Comparison of ENCODE assay signal across 9 mouse cellular contexts in the genomic region with DNA sequence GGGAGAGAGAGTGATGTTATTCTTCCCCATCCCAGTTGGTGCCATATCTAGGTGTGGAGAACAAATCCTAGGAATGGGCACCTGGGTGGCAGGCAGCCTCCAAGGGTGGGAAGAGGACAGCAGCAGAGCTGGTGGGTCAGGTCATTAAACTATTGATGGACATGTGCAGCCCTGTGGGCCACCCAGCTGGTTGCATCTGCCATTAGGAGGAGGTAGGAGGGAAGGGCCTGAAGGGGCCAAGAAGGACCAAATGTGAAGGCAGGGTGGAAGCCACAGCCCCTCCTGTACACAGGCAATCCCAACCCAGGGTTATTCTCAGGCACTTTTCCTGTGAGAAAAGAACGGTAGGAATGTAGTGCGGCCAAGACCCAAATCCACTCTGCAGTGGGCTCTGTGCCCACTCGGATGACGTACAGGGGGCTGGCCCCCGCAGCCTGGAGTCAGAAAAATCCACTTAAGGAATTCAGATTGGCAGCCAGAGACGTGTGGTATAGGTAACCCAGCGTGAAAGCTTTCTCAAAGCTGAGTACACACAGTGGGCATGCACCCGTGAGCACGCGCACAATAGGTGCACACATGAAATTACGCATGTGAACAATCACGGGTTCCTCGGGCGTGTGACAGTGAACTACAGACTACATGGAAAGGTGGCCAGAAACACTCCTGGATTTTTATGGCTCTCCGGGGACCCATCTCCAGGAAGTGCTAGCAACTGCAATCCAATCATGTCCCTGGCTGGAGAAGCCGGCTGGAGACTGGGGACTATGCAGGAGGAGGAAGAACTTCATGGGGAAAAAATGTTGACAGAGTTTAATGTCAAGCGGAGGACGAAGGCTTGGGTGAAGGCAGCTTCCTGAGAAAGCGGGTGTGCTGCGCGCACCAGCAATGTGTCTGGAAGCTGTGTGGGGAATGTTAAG.
DNase-seq lines count a peak whose midpoint lies in the region; ATAC-seq and TF ChIP-seq lines count a peak whose summit lies in the region.
"Had no signal": no experiment of that assay in that cellular context is flagged by ENCODE, and none has a peak within 500 bp of the region (broad histone marks: within the 10 kb centered on the region; RNA-seq: fewer than 3 reads in every experiment).

No protein-coding gene starts in this region.

- H3K36me3 ChIP-seq in heart, adult 2 months (ENCODE audit: control insufficient read depth, insufficient read depth, low read length): no peaks in the 10 kb centered on the region
- peaks cover 5% of the 10 kb centered on the region; the same call in 1 of the 2 replicates for H3K36me3 ChIP-seq in kidney, embryonic 15.5 days
- H3K36me3 ChIP-seq in lung, embryonic 16.5 days (ENCODE audit: control insufficient read depth, insufficient read depth, low read length): no peaks in the 10 kb centered on the region

- ATAC-seq in kidney, embryonic 15.5 days (replicated peaks; ENCODE audit: low FRiP score): peak; percentile 57
- ATAC-seq in lung, embryonic 16.5 days (ENCODE audit: low read depth): peak; percentile 68

- H3K79me2 ChIP-seq in heart, adult 2 months (replicated peaks; ENCODE audit: control insufficient read depth, insufficient read depth, low read length): no peaks in the 10 kb centered on the region; the same call in 1 of the 2 replicates

- 0 out of 2 replicates have a peak overlapping the region, but pooled peaks have one; percentile 2 for H3K27ac ChIP-seq in embryonic fibroblast, embryonic 13.5 days (ENCODE audit: insufficient read depth, low read length)
- H3K27ac ChIP-seq in heart, adult 2 months: peak overlapping the region; percentile 24
- H3K27ac ChIP-seq in kidney, embryonic 15.5 days: peak overlapping the region; percentile 66
- peak overlapping the region; percentile 48 for H3K27ac ChIP-seq in lung, embryonic 16.5 days (ENCODE audit: low read length)

- H3K4me1 ChIP-seq in embryonic fibroblast, embryonic 13.5 days (ENCODE audit: control insufficient read depth, insufficient read depth, low read length): peaks cover 4% of the 10 kb centered on the region; the same call in 1 of the 2 replicates
- peaks cover 18% of the 10 kb centered on the region for H3K4me1 ChIP-seq in heart, adult 2 months (ENCODE audit: control insufficient read depth, insufficient read depth, low read length)
- H3K4me1 ChIP-seq in kidney, embryonic 15.5 days: peaks cover 64% of the 10 kb centered on the region
- H3K4me1 ChIP-seq in lung, embryonic 16.5 days (replicated peaks; ENCODE audit: control insufficient read depth, insufficient read depth, low read length): peaks cover 49% of the 10 kb centered on the region

- 36% methylated on average over 21 of the region's 21 CpGs for WGBS in heart, adult 2 months
- WGBS in kidney, embryonic 15.5 days: 53% methylated on average over 21 of the region's 21 CpGs
- WGBS in lung, embryonic 16.5 days: 58% methylated on average over 21 of the region's 21 CpGs

- H3K9ac ChIP-seq in heart, adult 2 months (ENCODE audit: low read depth, low read length): no peak overlapping the region
- H3K9ac ChIP-seq in kidney, embryonic 15.5 days: no peak overlapping the region
- no peak overlapping the region for H3K9ac ChIP-seq in lung, embryonic 16.5 days (ENCODE audit: low read length)

- TF ChIP-seq CTCF in embryonic fibroblast, embryonic 13.5 days (IDR thresholded peaks at IDR 0.05; ENCODE audit: borderline replicate concordance, insufficient read depth, low read length): no peak
- TF ChIP-seq CTCF in heart, adult 2 months (IDR thresholded peaks at IDR 0.05): no peak

- H3K27me3 ChIP-seq in heart, adult 2 months (ENCODE audit: control insufficient read depth, insufficient read depth, low read length): no peaks in the 10 kb centered on the region
- H3K27me3 ChIP-seq in kidney, embryonic 15.5 days: no peaks in the 10 kb centered on the region
- no peaks in the 10 kb centered on the region for H3K27me3 ChIP-seq in lung, embryonic 16.5 days (ENCODE audit: control insufficient read depth, insufficient read depth, low read depth, low read length)

- TF ChIP-seq EP300 in heart, adult 2 months (IDR thresholded peaks at IDR 0.05; ENCODE audit: insufficient read depth, low read depth, low read length): no peak

- no peaks in the 10 kb centered on the region for H3K9me3 ChIP-seq in kidney, embryonic 15.5 days (replicated peaks)
- H3K9me3 ChIP-seq in lung, embryonic 16.5 days (ENCODE audit: control insufficient read depth, low read length): no peaks in the 10 kb centered on the region

- TF ChIP-seq POLR2A in embryonic fibroblast, embryonic 13.5 days (IDR thresholded peaks at IDR 0.05; ENCODE audit: low read depth, low read length): no peak
- TF ChIP-seq POLR2A in heart, adult 2 months (IDR thresholded peaks at IDR 0.05; ENCODE audit: insufficient read depth, low read depth, low read length): no peak

- no peak overlapping the region for H3K4me2 ChIP-seq in kidney, embryonic 15.5 days
- no peak overlapping the region for H3K4me2 ChIP-seq in lung, embryonic 16.5 days (ENCODE audit: low read depth, low read length)

- no peak overlapping the region for H3K4me3 ChIP-seq in embryonic fibroblast, embryonic 13.5 days (ENCODE audit: insufficient read depth, low read length)
- H3K4me3 ChIP-seq in heart, adult 2 months: no peak overlapping the region
- no peak overlapping the region for H3K4me3 ChIP-seq in kidney, embryonic 15.5 days (replicated peaks)
- no peak overlapping the region for H3K4me3 ChIP-seq in lung, embryonic 16.5 days (ENCODE audit: low read length)

- DNase-seq in heart, adult 2 months: peak; percentile 56 to 58
- DNase-seq in yolk sac, embryonic 10.5 days (ENCODE audit: low spot score): no peak
- no peak for DNase-seq in testis, postnatal 14 days (ENCODE audit: low spot score)
- DNase-seq in frontal cortex, adult 2 months (ENCODE audit: extremely low spot score in 1 of 2, low spot score in 1 of 2): no peak
- DNase-seq in adrenal gland, adult 2 months: no peak
- DNase-seq: thymus, postnatal 14 days had no signal

- intact Hi-C loops in heart, adult 2 months (cut with DNase I): no loop called here

Comparison
In these comparisons a context has a peak if more than half of its experiments do, and no peak if none do; other contexts are left out.
1. H3K27ac ChIP-seq: peak in every context shown above with its lines; median percentile 66 in kidney, embryonic 15.5 days; 48 in lung, embryonic 16.5 days; 24 in heart, adult 2 months; 2 in embryonic fibroblast, embryonic 13.5 days.
2. DNase-seq: peak in heart, adult 2 months (2 of 2); none in yolk sac, embryonic 10.5 days (single experiment), testis, postnatal 14 days (single experiment), frontal cortex, adult 2 months (0 of 2) and adrenal gland, adult 2 months (single experiment).